Mouse (Mus musculus) lung, adult 2 months (tissue): ENCODE measurements at regions not wholly inside any gene's neighbourhood (a gene's known extent, or its start where the extent isn't known, plus 50 kb on each side); places are given as distances from the start of the nearest gene placed in this dataset.

Source experiments
- DNase-seq: peaks from one replicate; pipeline ENCODE4 v3.0.0; 2022
- H3K4me1 ChIP-seq: fragments of 200-500 bp; 2 replicates; pipeline ENCODE4 v1.6.1; 2011; ENCODE audit warnings: low read length; ENCODE audit not compliant: control insufficient read depth, insufficient read depth
- H3K4me3 ChIP-seq: fragments of 200-500 bp; replicated peaks from 2 replicates; pipeline ENCODE3; 2011; ENCODE audit warnings: low read depth, mild to moderate bottlenecking, control low read depth, low read length; ENCODE audit errors: extremely low read depth
- CTCF ChIP-seq: fragments of 200-500 bp; IDR thresholded peaks from 2 replicates; pipeline ENCODE4 v1.5.1; 2011; ENCODE audit warnings: mild to moderate bottlenecking, low read length, control low read depth; ENCODE audit not compliant: insufficient read depth
- POLR2A ChIP-seq: fragments of 200-500 bp; IDR thresholded peaks from 2 replicates; pipeline ENCODE4 v1.6.1; 2011; ENCODE audit warnings: low read depth, mild to moderate bottlenecking, control low read depth, low read length, borderline replicate concordance; ENCODE audit errors: extremely low read depth
- WGBS: fragments of 180-500 bp; shearing (Covaris S2); methylation state at CpG from one replicate; pipeline ENCODE4 v1.1.7; 2018; 5-methylcytosine and 5-hydroxymethylcytosine counted together

DNA sequence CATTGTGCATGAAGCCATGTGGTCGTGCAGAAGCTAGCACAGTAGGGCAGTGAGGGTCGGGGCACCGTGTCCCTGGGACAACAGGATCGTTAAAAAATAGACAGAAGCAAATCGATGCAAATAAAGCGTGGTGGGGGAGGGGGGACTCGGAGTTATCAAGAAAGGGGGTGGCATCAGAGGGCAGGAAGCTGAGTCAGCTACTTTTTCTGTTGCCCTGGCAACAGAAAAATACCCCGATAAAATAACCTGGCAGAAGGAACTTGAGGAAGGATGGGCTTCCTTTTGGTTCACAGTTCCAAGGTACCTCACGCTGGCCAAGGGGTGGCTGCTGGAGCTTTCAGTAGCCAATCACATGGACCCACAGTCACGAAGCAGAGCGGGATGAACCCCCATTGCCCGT lies 176.4 kb downstream of the Dact1 start:
- TF ChIP-seq POLR2A (no peak), CTCF (no peak)
- 86% methylated on average over 12 of the region's 12 CpGs for WGBS
- DNase-seq, result no peak
- Histone ChIP-seq H3K4me3 (no peak overlapping the region), H3K4me1 (no peaks in the 10 kb centered on the region; the same call in 1 of the 2 replicates)

DNA sequence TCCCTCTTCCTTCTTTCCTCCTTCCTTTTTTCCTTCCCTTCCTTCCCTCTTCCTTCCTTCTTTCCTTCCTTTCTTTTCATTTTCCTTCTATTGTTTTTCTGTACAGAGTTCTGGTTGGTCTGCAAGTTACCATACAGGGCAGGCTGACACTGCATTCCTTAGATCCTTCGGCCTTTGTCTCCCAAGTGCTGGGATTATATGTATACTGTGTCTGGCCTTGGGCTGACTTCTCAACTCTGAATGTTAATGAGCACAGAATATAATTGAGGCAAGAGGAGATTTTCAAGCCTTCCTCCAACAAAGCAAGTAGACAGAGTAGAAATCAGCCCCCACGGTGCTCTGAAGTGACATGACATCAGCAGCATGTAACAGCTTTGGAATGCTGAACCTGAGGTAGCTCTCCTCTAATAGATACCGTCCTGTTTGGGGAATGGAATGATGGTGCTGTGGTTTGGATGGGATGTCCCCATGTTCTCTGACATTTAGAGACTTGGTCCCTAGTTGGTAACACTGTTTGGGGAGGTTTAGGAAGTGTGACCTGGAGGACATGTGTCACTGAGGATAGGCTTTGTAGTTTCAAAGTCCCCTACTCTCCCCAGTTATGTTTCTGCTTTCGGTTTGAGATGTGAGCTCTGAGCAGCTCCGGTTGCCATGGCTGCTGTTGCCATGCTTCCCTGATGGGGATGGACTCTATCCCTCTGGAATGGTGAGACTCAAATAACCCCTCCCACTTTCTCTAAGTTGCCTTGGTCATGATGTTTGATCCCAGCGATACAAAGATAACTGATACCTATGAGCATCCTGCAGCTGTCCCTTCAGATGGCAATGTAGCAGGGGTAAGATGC lies 178.1 kb downstream of the Dact1 start:
- no peak for TF ChIP-seq CTCF
- no peak for TF ChIP-seq POLR2A
- DNase-seq, result no peak
- WGBS, result 64% methylated on average over 6 of the region's 6 CpGs
- no peaks in the 10 kb centered on the region for H3K4me1 ChIP-seq
- H3K4me3 ChIP-seq, result no peak overlapping the region

DNA sequence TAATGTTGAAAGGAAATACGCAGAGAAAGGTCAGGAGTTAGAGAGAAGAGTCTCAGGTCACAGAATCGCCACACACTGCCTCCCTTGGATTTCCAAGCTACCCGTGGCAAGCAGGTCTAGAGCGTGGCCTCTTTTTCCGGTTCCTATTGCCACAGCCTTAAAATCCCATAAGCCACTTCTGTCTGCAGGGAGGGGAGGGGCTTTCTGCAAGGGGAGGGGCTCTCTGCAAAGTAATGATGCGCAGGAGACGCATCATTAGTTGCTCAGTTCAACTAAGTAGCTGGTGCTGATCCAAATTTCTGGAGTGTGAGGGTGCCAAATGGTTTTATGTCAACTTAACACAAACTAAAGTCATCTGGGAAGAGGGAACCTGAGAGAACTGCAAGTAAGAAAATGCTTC lies 179.6 kb downstream of the Dact1 start:
- no peak overlapping the region for H3K4me3 ChIP-seq
- TF ChIP-seq POLR2A (no peak), CTCF (no peak)
- no peaks in the 10 kb centered on the region for H3K4me1 ChIP-seq
- no peak for DNase-seq
- 59% methylated on average over 7 of the region's 7 CpGs for WGBS

DNA sequence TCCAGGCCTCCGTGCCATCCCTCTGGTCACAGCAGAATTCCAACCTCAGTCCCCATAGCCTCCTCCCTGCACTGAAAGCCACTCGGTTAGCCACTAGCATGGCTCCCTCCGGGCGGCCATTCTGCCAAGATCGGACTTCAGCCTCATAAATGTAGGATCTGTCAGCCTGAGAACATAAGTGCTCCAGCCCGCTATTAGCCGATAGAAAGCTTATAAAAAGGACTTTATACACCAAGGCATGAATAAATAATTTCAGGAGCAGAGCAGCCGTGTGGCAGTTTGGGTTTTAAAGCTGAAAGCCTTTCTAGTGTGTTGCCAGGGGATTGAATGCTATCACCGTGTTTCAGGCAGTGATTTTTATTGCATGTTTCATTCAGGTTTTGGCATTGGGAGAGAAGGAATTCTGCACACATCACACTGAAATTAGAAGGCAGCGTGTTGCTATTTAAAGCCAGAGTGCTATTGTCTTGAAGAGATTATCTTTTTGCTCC lies 185.2 kb downstream of the Dact1 start:
- no peak overlapping the region for H3K4me3 ChIP-seq
- H3K4me1 ChIP-seq, result no peaks in the 10 kb centered on the region
- TF ChIP-seq POLR2A (no peak), CTCF (no peak)
- 80% methylated on average over 10 of the region's 10 CpGs for WGBS
- no peak for DNase-seq

DNA sequence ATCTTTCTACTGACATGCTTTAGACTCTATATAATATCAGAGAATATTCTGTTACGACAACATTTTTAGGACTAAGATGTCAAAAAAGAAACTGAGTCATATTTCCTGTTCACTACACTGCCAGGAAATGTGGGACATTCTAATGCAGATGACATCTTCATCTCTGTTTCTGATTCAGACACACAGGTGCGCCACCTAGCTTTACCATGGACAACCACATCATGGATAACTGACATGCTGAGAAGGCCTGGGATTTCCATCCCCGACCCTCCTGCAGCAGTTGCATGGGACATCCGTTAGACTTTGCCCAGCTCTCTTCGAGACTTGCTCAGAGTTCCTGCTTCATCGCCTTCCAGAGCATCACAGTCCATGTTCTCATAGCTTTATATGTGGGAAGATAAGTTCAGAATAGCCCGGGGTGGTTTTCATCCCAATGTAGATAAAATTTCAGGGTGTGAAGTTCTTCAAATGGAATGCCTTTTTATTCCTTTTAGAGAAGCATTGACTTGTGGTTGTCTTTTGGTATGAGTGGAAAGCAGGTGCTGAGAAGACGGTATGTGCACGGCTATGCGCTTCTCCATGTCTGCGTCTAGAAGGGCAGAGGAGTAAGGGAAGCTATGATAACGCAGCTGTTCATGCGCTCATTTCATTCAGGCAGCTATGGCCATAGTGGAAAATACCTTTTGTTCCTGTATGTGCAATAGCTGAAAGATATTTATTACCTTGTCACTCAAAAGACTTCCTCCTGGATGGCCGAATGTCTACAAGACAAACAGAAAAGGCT lies 188.8 kb downstream of the Dact1 start:
- WGBS, result 66% methylated on average over 14 of the region's 14 CpGs
- H3K4me3 ChIP-seq, result no peak overlapping the region
- no peaks in the 10 kb centered on the region for H3K4me1 ChIP-seq
- TF ChIP-seq CTCF (no peak), POLR2A (no peak)
- no peak for DNase-seq

DNA sequence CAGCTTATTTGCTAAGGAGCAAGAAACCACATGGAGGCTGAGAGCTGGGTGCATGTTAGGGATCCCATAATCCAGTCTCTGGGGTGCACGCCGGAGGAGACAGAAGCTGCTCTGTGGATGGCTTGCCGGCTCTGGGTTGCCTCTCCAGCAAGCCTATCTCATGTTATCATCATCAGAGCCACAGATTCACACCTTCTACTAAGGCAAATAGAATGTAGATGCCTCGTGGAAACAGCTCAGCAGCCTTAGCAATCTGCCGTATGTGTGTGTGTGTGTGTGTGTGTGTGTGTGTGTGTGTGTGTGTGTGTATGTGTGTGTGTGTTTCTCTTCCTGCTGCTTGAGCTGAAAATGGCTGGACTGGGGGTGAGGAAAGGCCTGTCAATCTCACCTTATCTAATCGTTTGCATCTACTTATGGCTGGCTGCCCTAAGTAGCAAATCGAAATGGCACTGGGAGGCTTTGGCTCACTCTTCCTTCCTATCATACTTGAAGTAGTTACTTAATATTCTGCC lies 191.7 kb downstream of the Dact1 start:
- TF ChIP-seq CTCF (no peak), POLR2A (no peak)
- 46% methylated on average over 7 of the region's 7 CpGs for WGBS
- Histone ChIP-seq H3K4me1 (no peaks in the 10 kb centered on the region), H3K4me3 (no peak overlapping the region)
- no peak for DNase-seq

DNA sequence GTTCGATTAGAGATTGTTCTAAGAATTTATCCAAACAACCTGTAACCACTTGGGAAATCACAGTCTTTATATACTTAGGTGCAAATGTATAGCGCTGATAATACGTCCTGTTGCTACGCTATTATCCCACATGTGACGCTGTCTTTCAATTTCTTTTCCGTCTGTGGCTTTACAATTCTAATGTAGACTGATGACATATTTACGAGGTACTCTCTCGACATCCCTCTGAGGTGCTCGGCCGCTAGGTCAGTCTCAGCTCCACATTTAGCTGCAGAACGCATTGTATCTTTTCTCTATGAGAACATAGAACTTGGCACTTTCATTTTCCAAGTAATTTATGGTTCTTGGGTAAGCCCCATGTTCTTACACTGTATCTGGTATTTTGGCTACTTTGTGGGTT lies 193.6 kb downstream of the Dact1 start:
- H3K4me3 ChIP-seq, result no peak overlapping the region
- 74% methylated on average over 11 of the region's 11 CpGs for WGBS
- TF ChIP-seq POLR2A (no peak), CTCF (no peak)
- no peak for DNase-seq
- H3K4me1 ChIP-seq, result no peaks in the 10 kb centered on the region

DNA sequence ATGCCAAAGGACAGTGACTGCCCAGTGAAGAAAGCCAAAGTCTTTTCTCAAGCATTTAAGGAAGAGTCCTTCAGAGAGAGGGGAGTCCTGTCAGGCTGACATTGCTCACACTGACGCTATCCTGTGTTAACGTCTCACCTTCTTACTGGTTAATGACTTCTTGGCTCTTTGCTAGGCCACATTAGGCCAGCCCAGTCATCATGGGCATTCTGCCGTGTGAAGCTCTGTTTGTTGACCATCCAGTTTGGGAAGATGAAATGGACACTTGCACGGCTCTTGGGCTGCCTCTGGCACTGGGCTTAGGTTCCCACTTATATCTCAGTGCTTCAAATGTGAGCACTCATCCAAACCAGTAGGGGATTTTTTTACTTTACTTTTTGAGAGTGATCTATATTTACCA lies 196.5 kb downstream of the Dact1 start:
- WGBS, result 55% methylated on average over 4 of the region's 4 CpGs
- no peak for TF ChIP-seq CTCF
- no peak for TF ChIP-seq POLR2A
- H3K4me3 ChIP-seq, result no peak overlapping the region
- H3K4me1 ChIP-seq, result no peaks in the 10 kb centered on the region
- DNase-seq, result no peak

DNA sequence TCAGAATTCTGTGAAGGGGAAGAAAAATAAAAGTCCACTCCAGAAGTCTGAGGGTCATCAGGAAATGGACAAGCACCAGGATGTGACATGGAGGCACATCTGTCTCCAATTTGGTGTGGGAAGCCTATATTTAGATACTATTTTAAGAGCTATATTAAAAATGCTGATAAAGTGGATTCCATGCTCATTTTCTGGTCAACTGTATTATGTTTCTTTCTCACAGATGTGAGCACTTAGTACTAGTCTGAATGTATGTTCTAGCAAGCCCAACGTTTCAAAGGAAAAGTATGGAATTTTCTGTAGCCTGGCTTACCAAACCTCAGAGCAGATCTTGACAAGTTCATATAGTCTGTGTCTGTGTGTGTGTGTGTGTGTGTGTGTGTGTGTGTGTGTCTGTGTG lies 197.0 kb downstream of the Dact1 start:
- no peak for DNase-seq
- WGBS, result 61% methylated on average over 1 of the region's 1 CpGs
- TF ChIP-seq CTCF, result no peak
- TF ChIP-seq POLR2A, result no peak
- Histone ChIP-seq H3K4me3 (no peak overlapping the region), H3K4me1 (no peaks in the 10 kb centered on the region)
